ENCODE assay signal across 8 mouse cellular contexts in genomic region chr16:13437037-13437769, GRCm38 (mm10).
DNase-seq lines count a peak whose midpoint lies in the region; ATAC-seq and TF ChIP-seq lines count a peak whose summit lies in the region.

No protein-coding gene starts in this region.

- no peaks in the 10 kb centered on the region for H3K27me3 ChIP-seq in forebrain, embryonic 14.5 days (replicated peaks; ENCODE audit: control insufficient read depth, insufficient read depth, low read length)
- no peaks in the 10 kb centered on the region for H3K27me3 ChIP-seq in liver, embryonic 16.5 days (ENCODE audit: control insufficient read depth, insufficient read depth, low read depth, low read length)
- H3K27me3 ChIP-seq in neural tube, embryonic 12.5 days (replicated peaks), result no peaks in the 10 kb centered on the region
- H3K27me3 ChIP-seq in stomach, postnatal 0 days (ENCODE audit: control insufficient read depth, insufficient read depth, low read length), result no peaks in the 10 kb centered on the region

- in situ Hi-C loops in ES-E14 (cut with MboI; ENCODE audit: low sequenced_read_pairs in 2 of 2, unreplicated experiment in 2 of 2), result no loop called here

- 0 out of 4 replicates have a peak, but pooled peaks cover 0 to 2% of the 10 kb centered on the region in 2 experiments for H3K4me1 ChIP-seq in ES-E14 (ENCODE audit: control insufficient read depth in 2 of 2, insufficient read depth in 2 of 2, low read length in 2 of 2, poor library complexity in 1 of 2)
- H3K4me1 ChIP-seq in forebrain, embryonic 14.5 days (ENCODE audit: control insufficient read depth, insufficient read depth, low read length), result no peaks in the 10 kb centered on the region
- H3K4me1 ChIP-seq in liver, embryonic 16.5 days (ENCODE audit: control insufficient read depth, low read depth, low read length), result peaks cover 10% of the 10 kb centered on the region; the same call in 1 of the 2 replicates
- no peaks in the 10 kb centered on the region for H3K4me1 ChIP-seq in neural tube, embryonic 12.5 days
- H3K4me1 ChIP-seq in stomach, postnatal 0 days (replicated peaks; ENCODE audit: control insufficient read depth, insufficient read depth), result no peaks in the 10 kb centered on the region

- TF ChIP-seq CTCF in stomach, postnatal 0 days (IDR thresholded peaks at IDR 0.05; ENCODE audit: low read depth), result peak; percentile 35

- under 1% methylated on average over 58 of the region's 58 CpGs for WGBS in forebrain, embryonic 14.5 days
- under 1% methylated on average over 58 of the region's 58 CpGs for WGBS in large intestine, adult 2 months
- WGBS in liver, embryonic 16.5 days (ENCODE audit: insufficient replicate concordance), result under 1% methylated on average over 58 of the region's 58 CpGs
- under 1% methylated on average over 58 of the region's 58 CpGs for WGBS in neural tube, embryonic 12.5 days
- WGBS in stomach, postnatal 0 days, result under 1% methylated on average over 58 of the region's 58 CpGs

- H3K4me3 ChIP-seq in ES-E14 (ENCODE audit: insufficient read depth in 1 of 2, low read depth in 1 of 2, low read length in 2 of 2, poor library complexity in 1 of 2, severe bottlenecking in 1 of 2), result peak overlapping the region; percentile 68 to 80
- H3K4me3 ChIP-seq in forebrain, embryonic 14.5 days (ENCODE audit: low read depth, low read length), result peak overlapping the region; percentile 55
- peak overlapping the region; percentile 73 for H3K4me3 ChIP-seq in liver, embryonic 16.5 days (ENCODE audit: low read depth, low read length)
- H3K4me3 ChIP-seq in neural tube, embryonic 12.5 days, result peak overlapping the region; percentile 57
- peak overlapping the region; percentile 63 for H3K4me3 ChIP-seq in stomach, postnatal 0 days (ENCODE audit: low read depth, low read length)

- no peaks in the 10 kb centered on the region for H3K9me3 ChIP-seq in ES-E14 (ENCODE audit: control insufficient read depth, insufficient read depth, low read depth, low read length)
- no peaks in the 10 kb centered on the region for H3K9me3 ChIP-seq in forebrain, embryonic 14.5 days (replicated peaks; ENCODE audit: control insufficient read depth, low read length)
- H3K9me3 ChIP-seq in liver, embryonic 16.5 days (replicated peaks; ENCODE audit: control insufficient read depth, low read length), result no peaks in the 10 kb centered on the region
- no peaks in the 10 kb centered on the region for H3K9me3 ChIP-seq in neural tube, embryonic 12.5 days
- no peaks in the 10 kb centered on the region for H3K9me3 ChIP-seq in stomach, postnatal 0 days (ENCODE audit: control insufficient read depth, low read length)

- peak overlapping the region; percentile 63 for H3K9ac ChIP-seq in ES-E14 (ENCODE audit: insufficient read depth, low read depth, low read length, poor library complexity, severe bottlenecking)
- H3K9ac ChIP-seq in forebrain, embryonic 14.5 days (ENCODE audit: low read length), result peak overlapping the region; percentile 63
- peak overlapping the region; percentile 69 for H3K9ac ChIP-seq in liver, embryonic 16.5 days (ENCODE audit: low read depth, low read length)
- peak overlapping the region; percentile 56 for H3K9ac ChIP-seq in neural tube, embryonic 12.5 days
- peak overlapping the region; percentile 68 for H3K9ac ChIP-seq in stomach, postnatal 0 days (ENCODE audit: low read length)

- H3K4me2 ChIP-seq in forebrain, embryonic 14.5 days (ENCODE audit: low read length), result peak overlapping the region; percentile 74
- peak overlapping the region; percentile 87 for H3K4me2 ChIP-seq in liver, embryonic 16.5 days (ENCODE audit: low read depth, low read length)
- peak overlapping the region; percentile 73 for H3K4me2 ChIP-seq in neural tube, embryonic 12.5 days (replicated peaks)
- H3K4me2 ChIP-seq in stomach, postnatal 0 days (replicated peaks; ENCODE audit: low read depth), result peak overlapping the region; percentile 83

- no peak for TF ChIP-seq EP300 in stomach, postnatal 0 days (optimal IDR thresholded peaks at IDR 0.05)

- intact Hi-C loops in heart, postnatal 14 days (cut with DNase I), result no loop called here

- peak; percentile 82 for DNase-seq in ES-E14 (ENCODE audit: low read depth, low spot score)
- peak; percentile 98 for DNase-seq in cerebellum, adult 11 months
- DNase-seq in forebrain, embryonic 14.5 days (ENCODE audit: low spot score), result peak; percentile 97
- peak; percentile 98 to 99 for DNase-seq in heart, postnatal 14 days
- peak; percentile 70 for DNase-seq in large intestine, adult 2 months (ENCODE audit: low read depth, low spot score)
- peak; percentile 97 for DNase-seq in stomach, postnatal 0 days (ENCODE audit: low spot score)

- H3K27ac ChIP-seq in ES-E14 (ENCODE audit: insufficient read depth, low read depth, low read length, poor library complexity, severe bottlenecking), result no peak overlapping the region
- H3K27ac ChIP-seq in forebrain, embryonic 14.5 days (ENCODE audit: low read depth, low read length), result 0 out of 2 replicates have a peak overlapping the region, but pooled peaks have one; percentile 27
- H3K27ac ChIP-seq in liver, embryonic 16.5 days (ENCODE audit: low read length), result peak overlapping the region; percentile 30
- no peak overlapping the region for H3K27ac ChIP-seq in neural tube, embryonic 12.5 days
- H3K27ac ChIP-seq in stomach, postnatal 0 days (replicated peaks), result peak overlapping the region; percentile 78

- H3K36me3 ChIP-seq in ES-E14 (ENCODE audit: control insufficient read depth, insufficient read depth, low read length, poor library complexity, severe bottlenecking), result no peaks in the 10 kb centered on the region
- no peaks in the 10 kb centered on the region for H3K36me3 ChIP-seq in forebrain, embryonic 14.5 days (ENCODE audit: control insufficient read depth, insufficient read depth, low read length)
- no peaks in the 10 kb centered on the region for H3K36me3 ChIP-seq in liver, embryonic 16.5 days (ENCODE audit: control insufficient read depth, insufficient read depth)
- H3K36me3 ChIP-seq in neural tube, embryonic 12.5 days, result no peaks in the 10 kb centered on the region
- H3K36me3 ChIP-seq in stomach, postnatal 0 days (ENCODE audit: control insufficient read depth, insufficient read depth, low read length), result no peaks in the 10 kb centered on the region

- ATAC-seq in forebrain, embryonic 14.5 days, result peak; percentile 97
- peak; percentile 96 for ATAC-seq in liver, embryonic 16.5 days (ENCODE audit: low read depth)
- peak; percentile 93 for ATAC-seq in neural tube, embryonic 12.5 days (ENCODE audit: low FRiP score, low read depth)
- ATAC-seq in stomach, postnatal 0 days (ENCODE audit: low FRiP score, low TSS enrichment), result peak; percentile 95

TF ChIP-seq in ES-E14, 5 proteins besides CTCF, POLR2A, EP300 and RAD21:
- TF ChIP-seq HCFC1 (IDR thresholded peaks at IDR 0.05; ENCODE audit: borderline replicate concordance, insufficient read depth, low read length) (peak; percentile 58; the same call in 1 of the 2 replicates), ZNF384 (IDR thresholded peaks at IDR 0.05; ENCODE audit: low read depth, low read length) (no peak), CHD2 (IDR thresholded peaks at IDR 0.05; ENCODE audit: low read depth, low read length) (no peak), MAFK (IDR thresholded peaks at IDR 0.05; ENCODE audit: insufficient read depth, low read depth, low read length) (peak; percentile 91), ZC3H11A (IDR thresholded peaks at IDR 0.05; ENCODE audit: borderline replicate concordance, low read depth, low read length) (peak; percentile 25; the same call in 1 of the 2 replicates)

Comparison
In these comparisons a context has a peak if more than half of its experiments do, and no peak if none do; other contexts are left out.
1. H3K27ac ChIP-seq: peak in forebrain, embryonic 14.5 days (single experiment), liver, embryonic 16.5 days (single experiment) and stomach, postnatal 0 days (single experiment); none in ES-E14 (single experiment) and neural tube, embryonic 12.5 days (single experiment).
2. Peak in every context shown above with its lines, with median percentiles within 50 percentile points of each other: DNase-seq, H3K4me3 ChIP-seq, H3K9ac ChIP-seq, ATAC-seq and H3K4me2 ChIP-seq.